Mouse (Mus musculus): ENCODE results near the gene Creb3l4. TPM values are rescaled to one million over a fixed set of nuclear protein-coding genes. Genes with fewer than 3 reads are reported as not detected.

Creb3l4 gene
- polyA plus RNA-seq, 1 experiment from 2014 or later: 3.5 TPM

DNA sequence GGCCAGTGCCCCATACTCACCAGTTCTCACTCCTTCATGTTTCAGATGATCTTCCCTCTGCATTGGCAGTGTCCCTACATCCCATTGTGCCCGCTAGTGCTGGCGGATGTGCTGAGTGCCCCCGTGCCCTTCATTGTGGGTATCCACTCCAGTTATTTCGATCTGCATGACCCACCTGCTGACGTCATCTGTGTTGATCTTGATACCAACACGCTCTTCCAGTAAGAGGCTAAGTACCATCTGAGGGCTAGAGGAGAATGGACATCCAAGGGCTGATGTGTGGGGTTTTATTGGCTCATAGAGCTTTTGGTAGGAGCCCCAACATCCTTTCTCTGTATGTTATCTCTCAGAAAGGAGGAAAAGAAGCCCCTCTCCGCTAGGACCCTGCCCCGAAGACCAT is 27.5 kb upstream of the Creb3l4 start:
- peaks cover 70% of the 10 kb centered on the region for H3K36me3 ChIP-seq (ENCODE audit: control insufficient read depth, insufficient read depth, low read length)
- H3K9ac ChIP-seq (ENCODE audit: low read length): no peak overlapping the region
- no peaks in the 10 kb centered on the region for H3K9me3 ChIP-seq (ENCODE audit: control insufficient read depth, low read length)
- no peaks in the 10 kb centered on the region for H3K27me3 ChIP-seq (ENCODE audit: control insufficient read depth, insufficient read depth, low read length)
- WGBS: 90% methylated on average over 8 of the region's 8 CpGs
- no peak overlapping the region for H3K4me3 ChIP-seq (ENCODE audit: control insufficient read depth in 1 of 2, insufficient read depth in 1 of 2, low read depth in 1 of 2, low read length in 2 of 2)
- H3K4me1 ChIP-seq (ENCODE audit: control insufficient read depth in 2 of 2, insufficient read depth in 2 of 2, low read length in 2 of 2): peaks cover 5 to 12% of the 10 kb centered on the region in 2 experiments
- no peak overlapping the region for H3K4me2 ChIP-seq (ENCODE audit: low read length)
- no peak for ATAC-seq (ENCODE audit: insufficient number of reproducible peaks, insufficient read depth, low FRiP score, low read depth)
- no peak overlapping the region for H3K27ac ChIP-seq (replicated peaks in 1 of 2; ENCODE audit: control insufficient read depth in 1 of 2, insufficient read depth in 1 of 2, low read depth in 2 of 2, low read length in 2 of 2)

- Histone ChIP-seq H3K27ac (replicated peaks in 1 of 2; ENCODE audit: control insufficient read depth in 1 of 2, insufficient read depth in 1 of 2, low read depth in 2 of 2, low read length in 2 of 2) (no peak overlapping the region), H3K4me3 (ENCODE audit: control insufficient read depth in 1 of 2, insufficient read depth in 1 of 2, low read depth in 1 of 2, low read length in 2 of 2) (no peak overlapping the region), H3K9ac (ENCODE audit: low read length) (no peak overlapping the region), H3K27me3 (ENCODE audit: control insufficient read depth, insufficient read depth, low read length) (no peaks in the 10 kb centered on the region), H3K36me3 (ENCODE audit: control insufficient read depth, insufficient read depth, low read length) (peaks cover 58% of the 10 kb centered on the region), H3K9me3 (ENCODE audit: control insufficient read depth, low read length) (no peaks in the 10 kb centered on the region), H3K4me2 (ENCODE audit: low read length) (no peak overlapping the region), H3K4me1 (ENCODE audit: control insufficient read depth in 2 of 2, insufficient read depth in 2 of 2, low read length in 2 of 2) (peaks cover 7 to 15% of the 10 kb centered on the region in 2 experiments)
- no peak for ATAC-seq (ENCODE audit: insufficient number of reproducible peaks, insufficient read depth, low FRiP score, low read depth)
- 86% methylated on average over 16 of the region's 16 CpGs for WGBS
These were observed 25.7 kb upstream of the Creb3l4 start for GRCm38 (mm10) chr3:90268971-90269370.

GRCm38 (mm10) chr3:90268190-90268589 is 24.9 kb upstream of the Creb3l4 start:
- 96% methylated on average over 11 of the region's 11 CpGs for WGBS
- Histone ChIP-seq H3K4me3 (ENCODE audit: control insufficient read depth in 1 of 2, insufficient read depth in 1 of 2, low read depth in 1 of 2, low read length in 2 of 2) (no peak overlapping the region), H3K4me1 (ENCODE audit: control insufficient read depth in 2 of 2, insufficient read depth in 2 of 2, low read length in 2 of 2) (peaks cover 7 to 15% of the 10 kb centered on the region in 2 experiments), H3K4me2 (ENCODE audit: low read length) (no peak overlapping the region), H3K9me3 (ENCODE audit: control insufficient read depth, low read length) (no peaks in the 10 kb centered on the region), H3K27ac (replicated peaks in 1 of 2; ENCODE audit: control insufficient read depth in 1 of 2, insufficient read depth in 1 of 2, low read depth in 2 of 2, low read length in 2 of 2) (no peak overlapping the region), H3K9ac (ENCODE audit: low read length) (no peak overlapping the region), H3K27me3 (ENCODE audit: control insufficient read depth, insufficient read depth, low read length) (no peaks in the 10 kb centered on the region), H3K36me3 (ENCODE audit: control insufficient read depth, insufficient read depth, low read length) (peaks cover 58% of the 10 kb centered on the region)
- no peak for ATAC-seq (ENCODE audit: insufficient number of reproducible peaks, insufficient read depth, low FRiP score, low read depth)

- Histone ChIP-seq H3K36me3 (ENCODE audit: control insufficient read depth, insufficient read depth, low read length) (peaks cover 58% of the 10 kb centered on the region), H3K27me3 (ENCODE audit: control insufficient read depth, insufficient read depth, low read length) (no peaks in the 10 kb centered on the region), H3K4me1 (ENCODE audit: control insufficient read depth in 2 of 2, insufficient read depth in 2 of 2, low read length in 2 of 2) (peaks cover 7 to 15% of the 10 kb centered on the region in 2 experiments), H3K9me3 (ENCODE audit: control insufficient read depth, low read length) (no peaks in the 10 kb centered on the region), H3K4me3 (ENCODE audit: control insufficient read depth in 1 of 2, insufficient read depth in 1 of 2, low read depth in 1 of 2, low read length in 2 of 2) (peak overlapping the region in 1 of 2 experiments; percentile 94; a peak in 2 of 4 replicates), H3K4me2 (ENCODE audit: low read length) (peak overlapping the region; percentile 91), H3K27ac (replicated peaks in 1 of 2; ENCODE audit: control insufficient read depth in 1 of 2, insufficient read depth in 1 of 2, low read depth in 2 of 2, low read length in 2 of 2) (peak overlapping the region; percentile 98 to 100), H3K9ac (ENCODE audit: low read length) (peak overlapping the region; percentile 95)
- ATAC-seq (ENCODE audit: insufficient number of reproducible peaks, insufficient read depth, low FRiP score, low read depth): no peak
- WGBS: 94% methylated on average over 20 of the region's 20 CpGs
These were observed 23.8 kb upstream of the Creb3l4 start for GRCm38 (mm10) chr3:90266901-90267775.

- peak overlapping the region; percentile 95 for H3K9ac ChIP-seq (ENCODE audit: low read length)
- no peaks in the 10 kb centered on the region for H3K27me3 ChIP-seq (ENCODE audit: control insufficient read depth, insufficient read depth, low read length)
- H3K36me3 ChIP-seq (ENCODE audit: control insufficient read depth, insufficient read depth, low read length): peaks cover 58% of the 10 kb centered on the region
- H3K4me2 ChIP-seq (ENCODE audit: low read length): peak overlapping the region; percentile 91
- H3K4me1 ChIP-seq (ENCODE audit: control insufficient read depth in 2 of 2, insufficient read depth in 2 of 2, low read length in 2 of 2): peaks cover 7 to 15% of the 10 kb centered on the region in 2 experiments
- no peaks in the 10 kb centered on the region for H3K9me3 ChIP-seq (ENCODE audit: control insufficient read depth, low read length)
- 14% methylated on average over 16 of the region's 16 CpGs for WGBS
- peak overlapping the region; percentile 98 to 100 for H3K27ac ChIP-seq (replicated peaks in 1 of 2; ENCODE audit: control insufficient read depth in 1 of 2, insufficient read depth in 1 of 2, low read depth in 2 of 2, low read length in 2 of 2)
- peak; percentile 28 for ATAC-seq (ENCODE audit: insufficient number of reproducible peaks, insufficient read depth, low FRiP score, low read depth)
- H3K4me3 ChIP-seq (ENCODE audit: control insufficient read depth in 1 of 2, insufficient read depth in 1 of 2, low read depth in 1 of 2, low read length in 2 of 2): peak overlapping the region; percentile 84 to 94
These were observed 22.8 kb upstream of the Creb3l4 start for GRCm38 (mm10) chr3:90265932-90266741.

GRCm38 (mm10) chr3:90265034-90265931 is 22.0 kb upstream of the Creb3l4 start, which contains the start of gene Dennd4b:
Gene Dennd4b, plus strand, starts transcription at chr3:90265185.
- WGBS: under 1% methylated on average over 72 of the region's 87 CpGs

DNA sequence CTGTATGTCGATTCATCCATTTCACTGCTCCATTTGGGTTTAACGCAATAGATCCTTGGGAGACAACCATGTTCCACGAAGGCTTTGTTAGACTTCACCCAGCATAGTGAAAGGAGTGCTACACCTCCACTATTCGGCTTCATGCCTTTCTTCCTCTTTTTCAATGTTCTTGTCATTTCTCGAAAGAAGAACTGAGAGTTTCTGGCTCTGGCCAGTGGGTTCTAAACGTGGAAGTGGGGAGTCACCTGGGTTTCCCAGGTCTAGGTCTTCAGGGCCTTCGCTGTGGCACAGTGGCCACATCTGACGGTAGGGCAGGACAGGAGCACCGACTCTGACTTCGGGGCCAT is 21.3 kb upstream of the Creb3l4 start:
- H3K36me3 ChIP-seq (ENCODE audit: control insufficient read depth, insufficient read depth, low read length): peaks cover 59% of the 10 kb centered on the region
- H3K4me1 ChIP-seq (ENCODE audit: control insufficient read depth in 2 of 2, insufficient read depth in 2 of 2, low read length in 2 of 2): peaks cover 7 to 15% of the 10 kb centered on the region in 2 experiments
- 33% methylated on average over 10 of the region's 10 CpGs for WGBS
- no peaks in the 10 kb centered on the region for H3K27me3 ChIP-seq (ENCODE audit: control insufficient read depth, insufficient read depth, low read length)
- H3K27ac ChIP-seq (replicated peaks in 1 of 2; ENCODE audit: control insufficient read depth in 1 of 2, insufficient read depth in 1 of 2, low read depth in 2 of 2, low read length in 2 of 2): peak overlapping the region; percentile 7 to 100; a peak in 2 of 4 replicates
- no peaks in the 10 kb centered on the region for H3K9me3 ChIP-seq (ENCODE audit: control insufficient read depth, low read length)
- peak overlapping the region; percentile 2 to 94; a peak in 2 of 4 replicates for H3K4me3 ChIP-seq (ENCODE audit: control insufficient read depth in 1 of 2, insufficient read depth in 1 of 2, low read depth in 1 of 2, low read length in 2 of 2)
- peak overlapping the region; percentile 95 for H3K9ac ChIP-seq (ENCODE audit: low read length)
- H3K4me2 ChIP-seq (ENCODE audit: low read length): peak overlapping the region; percentile 91
- no peak for ATAC-seq (ENCODE audit: insufficient number of reproducible peaks, insufficient read depth, low FRiP score, low read depth)

More at GRCm38 (mm10) chr3:90265034-90265931, 22.0 kb upstream of the Creb3l4 start, which contains the start of gene Dennd4b:
- Histone ChIP-seq H3K4me3 (ENCODE audit: control insufficient read depth in 1 of 2, insufficient read depth in 1 of 2, low read depth in 1 of 2, low read length in 2 of 2) (peak within 1 kb of the TSS; percentile 84 to 94), H3K27ac (replicated peaks in 1 of 2; ENCODE audit: control insufficient read depth in 1 of 2, insufficient read depth in 1 of 2, low read depth in 2 of 2, low read length in 2 of 2) (peak within 1 kb of the TSS; percentile 98 to 100), H3K4me2 (ENCODE audit: low read length) (peak within 1 kb of the TSS; percentile 91), H3K36me3 (ENCODE audit: control insufficient read depth, insufficient read depth, low read length) (peaks cover 58% of the 10 kb centered on the region), H3K9ac (ENCODE audit: low read length) (peak within 1 kb of the TSS; percentile 95), H3K4me1 (ENCODE audit: control insufficient read depth in 2 of 2, insufficient read depth in 2 of 2, low read length in 2 of 2) (peaks cover 7 to 15% of the 10 kb centered on the region in 2 experiments), H3K27me3 (ENCODE audit: control insufficient read depth, insufficient read depth, low read length) (no peaks in the 10 kb centered on the region), H3K9me3 (ENCODE audit: control insufficient read depth, low read length) (no peaks in the 10 kb centered on the region)
- peak; percentile 88 for ATAC-seq (ENCODE audit: insufficient number of reproducible peaks, insufficient read depth, low FRiP score, low read depth)
